Mouse (Mus musculus) heart, adult 2 months (tissue): ENCODE data around the gene Klhdc4. TPM values are rescaled to one million over a fixed set of nuclear protein-coding genes. Genes with fewer than 3 reads are reported as not detected.

Experiments used
- DNase-seq, 2 experiments: peaks; one replicate each; pipeline ENCODE4 v3.0.0; 2021
- H3K27ac ChIP-seq: fragments of 200-600 bp; 2 replicates; pipeline ENCODE4 v1.8.1; 2022
- H3K27me3 ChIP-seq: fragments of 200-500 bp; 2 replicates; pipeline ENCODE4 v1.6.1; 2012; ENCODE audit warnings: mild to moderate bottlenecking, low read length, inconsistent platforms, mixed read lengths; ENCODE audit not compliant: control insufficient read depth, insufficient read depth
- H3K36me3 ChIP-seq: fragments of 200-500 bp; 2 replicates; pipeline ENCODE4 v1.6.1; 2012; ENCODE audit warnings: low read length, inconsistent platforms; ENCODE audit not compliant: control insufficient read depth, insufficient read depth
- H3K4me1 ChIP-seq: fragments of 200-500 bp; 2 replicates; pipeline ENCODE4 v1.6.1; 2011; ENCODE audit warnings: low read length; ENCODE audit not compliant: control insufficient read depth, insufficient read depth
- H3K4me3 ChIP-seq: fragments of 200-600 bp; 2 replicates; pipeline ENCODE4 v1.8.1; 2022
- H3K79me2 ChIP-seq: fragments of 200-500 bp; replicated peaks from 2 replicates; pipeline ENCODE4 v1.6.1; 2012; ENCODE audit warnings: mild to moderate bottlenecking, inconsistent platforms, low read length, moderate library complexity, mixed read lengths; ENCODE audit not compliant: control insufficient read depth, insufficient read depth
- H3K9ac ChIP-seq: fragments of 200-500 bp; 2 replicates; pipeline ENCODE4 v1.6.1; 2012; ENCODE audit warnings: low read depth, mild to moderate bottlenecking, control low read depth, inconsistent platforms, low read length, mixed read lengths
- CTCF ChIP-seq: fragments of 200-600 bp; IDR thresholded peaks from 2 replicates; pipeline ENCODE4 v1.8.1; 2022; ENCODE audit warnings: antibody characterized with exemption, mild to moderate bottlenecking, moderate library complexity
- EP300 ChIP-seq: fragments of 200-500 bp; IDR thresholded peaks from 2 replicates; pipeline ENCODE4 v1.6.1; 2011; ENCODE audit warnings: low read depth, low read length, control low read depth; ENCODE audit not compliant: insufficient read depth
- POLR2A ChIP-seq: fragments of 200-500 bp; IDR thresholded peaks from 2 replicates; pipeline ENCODE4 v1.6.1; 2011; ENCODE audit warnings: mild to moderate bottlenecking, low read depth, low read length, control low read depth; ENCODE audit not compliant: insufficient read depth
- WGBS: fragments of 180-500 bp; shearing (Covaris S2); methylation state at CpG from one replicate; pipeline ENCODE4 v1.1.7; 2018; 5-methylcytosine and 5-hydroxymethylcytosine counted together
- intact Hi-C: fragments of 180-260 bp; cut with DNase I; formaldehyde crosslinking; loops from one replicate; pipeline ENCODE4 v1.15.1; 2025
- long read RNA-seq: library from polyadenylated mRNA; stranded (forward); transcript quantifications from one replicate; pipeline ENCODE4 v2.0.0, GENCODE M21; 2021
- polyA plus RNA-seq: library from polyadenylated mRNA; depleted of rRNA; stranded (reverse); fragments of >200 nt; gene quantifications from 2 replicates; pipeline ENCODE4 v1.2.3, GENCODE M21; 2012; rRNA removed
- total RNA-seq, 2 experiments: library from RNA; stranded (reverse); gene quantifications; 2 replicates each; pipeline ENCODE4 v1.2.3; 2021

The Klhdc4 gene
- total RNA-seq (10 to 100 TPM; 11.2 to 12.6 TPM), polyA plus RNA-seq (9.6 and 11.0 TPM in 2 replicates)
- long read RNA-seq, transcript Klhdc4-201 (12 exons, 2,078 nt): major isoform, 9 of 12 reads
- long read RNA-seq, partial matches to known transcripts: 2 of 12 reads
- long read RNA-seq, other reads (novel, unspliced or antisense): 1 of 12 reads

DNA sequence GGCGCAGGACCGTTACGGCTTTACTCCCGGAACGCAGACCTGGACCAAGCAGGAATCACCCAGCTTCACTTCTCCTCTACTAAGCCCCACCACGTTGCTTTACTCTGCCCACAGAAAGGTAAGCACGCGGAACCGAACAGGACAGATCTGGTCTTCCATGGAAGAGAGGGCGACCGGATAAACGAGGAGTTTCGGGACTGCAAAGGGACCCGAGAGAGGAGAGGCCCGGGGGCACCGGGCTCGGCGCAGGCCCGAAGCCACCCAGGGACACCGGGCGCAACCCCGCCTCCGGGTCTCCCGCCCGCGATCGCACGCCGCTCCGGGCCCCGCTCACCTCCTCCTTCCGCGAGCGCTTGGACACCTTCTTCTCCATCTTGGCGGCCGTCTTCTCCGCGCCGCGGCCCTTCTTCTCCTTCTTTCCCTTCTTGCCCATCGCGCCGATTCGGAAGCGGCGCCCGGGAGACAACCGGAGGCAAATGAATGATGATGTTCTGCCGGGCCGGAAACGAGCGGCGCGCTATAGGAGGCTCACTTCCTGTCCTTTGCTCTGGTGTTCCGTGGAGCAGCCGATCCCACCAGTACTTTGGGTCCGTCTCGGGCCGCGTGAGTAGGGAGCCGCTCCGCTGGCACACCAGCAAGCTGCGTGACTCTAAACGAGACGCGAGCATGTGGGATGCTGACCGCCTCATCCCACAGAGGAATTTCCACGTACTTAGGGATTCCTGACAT is at the start of gene Klhdc4:
Gene Klhdc4 (minus strand): TSS at position 522 of the 729 bp plus-strand sequence.
- peak within 1 kb of the TSS; percentile 89 for H3K4me3 ChIP-seq
- peak within 1 kb of the TSS; percentile 70 for H3K27ac ChIP-seq
- H3K27me3 ChIP-seq: no peaks in the 10 kb centered on the region
- peak within 1 kb of the TSS; percentile 76 for H3K9ac ChIP-seq
- under 1% methylated on average over 66 of the region's 68 CpGs for WGBS
- DNase-seq: peak; percentile 88 to 93
- intact Hi-C loops: no loop called here
- peak; percentile 69 for TF ChIP-seq POLR2A
- TF ChIP-seq CTCF: no peak
- H3K79me2 ChIP-seq: no peaks in the 10 kb centered on the region
- peaks cover 2% of the 10 kb centered on the region for H3K4me1 ChIP-seq
- H3K36me3 ChIP-seq: no peaks in the 10 kb centered on the region

DNA sequence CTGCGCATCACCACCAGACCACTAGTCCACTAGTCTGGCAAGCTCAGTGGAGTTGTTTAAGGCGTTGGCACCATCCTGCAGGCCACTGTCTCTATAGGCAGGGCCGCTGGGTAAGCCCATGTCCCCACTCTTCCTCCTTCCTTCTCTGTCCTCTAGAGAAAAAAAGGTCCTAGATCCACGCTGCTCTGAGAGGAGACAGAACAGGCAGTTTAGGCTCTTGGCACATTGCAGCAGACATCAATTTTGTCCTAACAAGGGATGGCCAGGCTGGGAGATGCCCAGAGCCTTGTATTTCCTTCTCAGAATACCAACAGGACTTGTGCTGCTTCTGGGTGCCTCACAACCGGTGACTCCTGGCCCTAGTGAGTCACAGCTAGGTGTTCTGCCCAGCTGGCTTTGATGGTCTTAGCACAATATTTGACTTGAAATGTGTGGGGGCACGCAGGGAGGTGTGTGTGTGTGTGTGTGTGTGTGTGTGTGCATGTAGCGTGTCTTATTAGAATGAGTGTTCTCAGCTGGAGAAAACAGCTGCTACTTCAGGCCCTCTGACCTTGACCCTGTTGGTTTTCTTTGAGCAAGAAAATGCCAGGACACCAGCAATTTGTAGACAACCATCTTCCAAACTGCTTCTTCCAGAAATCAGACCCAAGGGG is 48.6 kb upstream of the Klhdc4 start:
- Histone ChIP-seq H3K4me1 (peaks cover 6% of the 10 kb centered on the region), H3K9ac (no peak overlapping the region), H3K36me3 (no peaks in the 10 kb centered on the region), H3K27me3 (no peaks in the 10 kb centered on the region), H3K79me2 (no peaks in the 10 kb centered on the region), H3K4me3 (no peak overlapping the region), H3K27ac (no peak overlapping the region)
- TF ChIP-seq POLR2A (no peak), EP300 (no peak), CTCF (no peak)
- WGBS: 89% methylated on average over 7 of the region's 7 CpGs
- intact Hi-C loops: no loop called here
- DNase-seq: no peak

DNA sequence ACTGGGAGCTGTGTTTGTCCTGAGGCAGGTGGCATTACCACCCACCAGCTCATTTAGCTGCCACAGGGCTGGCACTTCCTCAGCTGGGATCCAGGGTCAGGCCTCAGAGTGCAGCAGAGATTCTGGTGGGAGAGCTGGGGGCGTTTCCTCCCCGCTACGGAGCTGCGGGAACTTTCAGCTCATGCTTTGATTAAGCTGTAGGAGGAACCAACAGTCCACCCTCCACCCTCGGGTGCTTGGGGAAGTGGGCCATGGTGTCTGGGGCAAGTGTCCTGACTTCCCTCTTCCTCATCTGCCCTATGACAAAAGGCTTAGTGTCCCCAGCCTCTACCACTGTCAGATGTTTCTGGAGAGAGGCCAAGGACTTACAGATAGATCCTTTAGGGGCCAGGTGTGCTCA is 47.8 kb upstream of the Klhdc4 start:
- intact Hi-C loops: no loop called here
- no peak overlapping the region for H3K4me3 ChIP-seq
- no peak overlapping the region for H3K27ac ChIP-seq
- H3K36me3 ChIP-seq: no peaks in the 10 kb centered on the region
- DNase-seq: no peak
- no peaks in the 10 kb centered on the region for H3K79me2 ChIP-seq
- no peaks in the 10 kb centered on the region for H3K27me3 ChIP-seq
- H3K9ac ChIP-seq: no peak overlapping the region
- H3K4me1 ChIP-seq: peaks cover 6% of the 10 kb centered on the region
- 52% methylated on average over 5 of the region's 5 CpGs for WGBS
- TF ChIP-seq EP300: no peak
- TF ChIP-seq POLR2A: no peak
- TF ChIP-seq CTCF: no peak

DNA sequence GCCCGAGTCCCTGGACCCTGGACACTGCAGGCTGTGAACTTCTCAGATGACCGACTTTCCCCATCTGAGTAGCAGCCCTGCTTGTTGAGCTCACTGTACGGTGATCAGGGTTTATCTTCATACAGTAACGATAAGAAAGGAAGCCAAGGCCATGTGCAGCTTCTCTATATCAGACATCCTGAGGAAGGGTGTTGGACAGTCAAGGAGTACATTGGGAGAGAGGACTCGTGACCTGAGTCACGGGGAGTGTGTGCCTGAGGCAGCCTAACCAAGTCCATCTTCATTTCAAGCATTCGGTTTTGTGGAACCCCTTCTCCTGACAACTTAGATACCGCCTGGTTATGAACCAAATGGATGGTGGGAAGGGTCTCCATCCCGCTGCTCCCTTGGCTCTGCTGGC is 46.1 kb upstream of the Klhdc4 start:
- intact Hi-C loops: no loop called here
- no peaks in the 10 kb centered on the region for H3K27me3 ChIP-seq
- H3K9ac ChIP-seq: no peak overlapping the region
- no peaks in the 10 kb centered on the region for H3K79me2 ChIP-seq
- H3K27ac ChIP-seq: no peak overlapping the region
- WGBS: 45% methylated on average over 9 of the region's 9 CpGs
- no peak overlapping the region for H3K4me3 ChIP-seq
- no peak for TF ChIP-seq POLR2A
- TF ChIP-seq CTCF: no peak
- no peak for DNase-seq
- peaks cover 6% of the 10 kb centered on the region for H3K4me1 ChIP-seq
- no peaks in the 10 kb centered on the region for H3K36me3 ChIP-seq

DNA sequence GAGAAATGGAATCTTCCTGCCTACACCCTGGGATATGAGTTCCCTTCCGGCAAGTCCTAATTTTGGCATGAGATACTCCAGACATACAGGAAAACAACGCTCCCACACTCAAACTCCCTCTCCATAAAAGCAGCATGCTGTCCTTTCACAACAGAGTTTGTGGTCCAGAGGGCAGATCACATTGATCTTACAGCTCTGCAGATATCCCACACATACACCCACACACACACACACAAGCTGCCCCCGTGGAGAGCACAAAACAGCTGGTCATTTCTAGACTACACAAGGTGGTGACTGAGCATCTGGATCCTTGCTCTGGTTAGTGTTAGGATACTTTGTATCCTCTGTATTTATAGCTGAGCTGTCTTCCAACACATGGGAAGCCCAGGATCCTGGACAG is 45.7 kb upstream of the Klhdc4 start:
- H3K27ac ChIP-seq: no peak overlapping the region

DNA sequence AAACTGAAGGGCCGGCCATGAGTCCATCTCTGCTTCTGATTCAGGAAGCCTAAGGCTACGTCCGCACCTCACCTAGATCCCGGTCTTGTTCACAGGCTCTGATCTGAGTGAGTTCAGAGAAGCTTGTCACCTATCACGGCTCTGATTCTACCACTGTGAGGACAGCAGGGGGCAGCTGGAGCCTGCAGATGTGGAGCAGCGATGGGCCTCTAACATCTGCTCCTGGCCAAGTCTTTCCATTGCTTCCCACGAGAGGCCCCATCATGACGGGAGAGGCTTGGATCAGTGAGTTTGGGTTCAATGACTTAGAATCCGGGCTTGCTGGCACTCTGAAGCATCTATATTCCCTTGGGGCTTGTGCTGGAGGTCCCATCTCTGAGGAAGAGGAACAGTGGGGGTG is 44.7 kb upstream of the Klhdc4 start:
- intact Hi-C loops: loop anchor here (1.0 to 5.0 kb wide), 2 partner anchors 35 to 53 kb away; no protein-coding TSS in a partner anchor
- 40% methylated on average over 9 of the region's 9 CpGs for WGBS
- H3K36me3 ChIP-seq: no peaks in the 10 kb centered on the region
- H3K9ac ChIP-seq: no peak overlapping the region
- no peak overlapping the region for H3K27ac ChIP-seq
- no peaks in the 10 kb centered on the region for H3K79me2 ChIP-seq
- no peaks in the 10 kb centered on the region for H3K27me3 ChIP-seq
- TF ChIP-seq EP300 (peak; percentile 79; the same call in 1 of the 2 replicates), CTCF (peak; percentile 82), POLR2A (no peak)
- peaks cover 6% of the 10 kb centered on the region for H3K4me1 ChIP-seq
- H3K4me3 ChIP-seq: no peak overlapping the region
- DNase-seq: peak; percentile 63 to 64

More for the DNA sequence above, 45.7 kb upstream of the Klhdc4 start:
- Histone ChIP-seq H3K4me3 (no peak overlapping the region), H3K36me3 (no peaks in the 10 kb centered on the region), H3K27me3 (no peaks in the 10 kb centered on the region), H3K4me1 (peaks cover 6% of the 10 kb centered on the region), H3K79me2 (no peaks in the 10 kb centered on the region), H3K9ac (no peak overlapping the region)
- TF ChIP-seq EP300: no peak
- TF ChIP-seq CTCF: no peak
- TF ChIP-seq POLR2A: no peak
- 38% methylated on average over 3 of the region's 3 CpGs for WGBS
- intact Hi-C loops: no loop called here
- DNase-seq: no peak
